Mouse (Mus musculus): ENCODE data around the gene Crabp1.

Gene Crabp1

GRCm38 (mm10) chr9:54764561-54765217 is at the start of gene Crabp1:
Crabp1 (plus strand) TSS chr9:54764748.
- no peak for DNase-seq (ENCODE audit: low read depth)

DNA sequence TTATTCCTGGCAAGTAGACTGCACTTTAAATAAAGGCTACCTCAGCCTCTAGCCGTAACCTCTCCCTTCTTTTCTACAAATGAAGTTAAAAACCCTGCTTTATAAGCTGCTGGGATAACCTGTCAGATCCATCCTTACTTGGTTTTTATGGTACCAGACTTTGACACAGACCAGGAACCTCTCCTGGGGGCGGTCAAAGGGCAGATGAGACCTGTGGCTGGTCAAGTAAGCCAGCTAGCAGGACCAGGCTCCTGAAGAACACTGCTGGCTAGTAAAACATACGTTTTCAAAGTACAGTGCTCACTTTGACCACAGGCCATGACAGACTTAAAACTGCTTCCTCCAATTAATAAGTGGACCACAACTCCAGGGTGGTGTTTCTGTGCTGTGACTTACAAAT is 48.8 kb upstream of the Crabp1 start:
- DNase-seq (ENCODE audit: low read depth): no peak

- DNase-seq (ENCODE audit: low read depth): no peak
These were observed 47.0 kb upstream of the Crabp1 start for GRCm38 (mm10) chr9:54717527-54717926.

DNA sequence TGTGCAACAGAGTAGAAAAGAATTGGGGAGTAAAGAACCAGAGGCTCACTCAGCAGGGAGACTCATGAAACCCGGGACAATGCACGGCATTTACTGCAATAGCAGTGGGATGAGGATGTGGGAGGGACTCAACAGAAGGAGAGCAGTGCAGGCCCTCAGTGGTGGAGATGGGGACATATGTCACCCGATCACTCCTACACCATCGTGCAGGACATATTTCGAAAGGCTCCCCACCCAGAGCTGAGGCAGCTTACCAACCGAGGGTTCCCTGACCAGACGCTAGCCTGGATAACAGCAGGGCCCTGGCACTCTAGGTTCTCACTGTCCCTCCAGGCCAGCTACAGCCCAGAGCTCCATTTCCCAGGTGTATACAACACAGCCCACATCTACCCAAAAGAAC is 42.4 kb upstream of the Crabp1 start:
- DNase-seq (ENCODE audit: low read depth): no peak

DNA sequence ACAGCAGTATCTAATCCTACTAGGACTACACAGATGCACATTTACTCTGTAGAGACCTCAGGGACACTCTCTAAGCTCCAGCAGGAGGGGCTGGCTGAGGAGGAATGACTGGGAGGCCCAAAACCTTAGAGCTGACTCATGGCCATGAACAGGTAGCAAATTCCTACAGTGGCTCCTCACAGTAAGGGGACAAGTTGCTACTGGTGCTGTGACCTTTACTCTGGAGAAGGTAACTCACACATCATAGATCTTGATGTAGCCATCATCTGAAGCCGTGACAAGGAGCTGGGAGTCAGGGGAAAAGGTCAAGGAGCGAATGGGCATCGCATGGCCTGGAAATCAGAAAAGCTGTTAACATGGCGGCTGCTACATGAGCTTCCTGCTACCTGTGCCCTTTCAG is 42.0 kb upstream of the Crabp1 start:
- DNase-seq (ENCODE audit: low read depth): no peak

DNA sequence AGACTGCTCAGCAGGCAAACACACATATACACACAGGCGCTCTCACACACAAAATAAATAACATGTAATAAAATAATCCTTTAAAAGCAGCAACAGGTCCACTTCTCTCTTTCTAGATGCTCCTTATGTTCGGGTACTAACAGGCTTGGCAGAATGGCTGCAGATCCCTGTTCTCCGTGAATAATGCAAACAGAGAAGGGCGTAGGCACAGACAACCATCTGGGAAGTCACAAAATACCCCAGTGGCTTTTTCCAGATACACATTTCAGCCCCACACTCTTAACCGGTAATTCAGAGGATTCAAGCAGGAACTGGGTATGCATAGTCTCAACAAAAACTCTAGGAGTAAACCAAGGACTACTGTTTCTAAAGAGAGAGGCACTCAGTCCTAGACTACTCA is 38.2 kb upstream of the Crabp1 start:
- DNase-seq (ENCODE audit: low read depth): no peak

GRCm38 (mm10) chr9:54732122-54732521 is 32.4 kb upstream of the Crabp1 start:
- DNase-seq (ENCODE audit: low read depth): peak; percentile 74

DNA sequence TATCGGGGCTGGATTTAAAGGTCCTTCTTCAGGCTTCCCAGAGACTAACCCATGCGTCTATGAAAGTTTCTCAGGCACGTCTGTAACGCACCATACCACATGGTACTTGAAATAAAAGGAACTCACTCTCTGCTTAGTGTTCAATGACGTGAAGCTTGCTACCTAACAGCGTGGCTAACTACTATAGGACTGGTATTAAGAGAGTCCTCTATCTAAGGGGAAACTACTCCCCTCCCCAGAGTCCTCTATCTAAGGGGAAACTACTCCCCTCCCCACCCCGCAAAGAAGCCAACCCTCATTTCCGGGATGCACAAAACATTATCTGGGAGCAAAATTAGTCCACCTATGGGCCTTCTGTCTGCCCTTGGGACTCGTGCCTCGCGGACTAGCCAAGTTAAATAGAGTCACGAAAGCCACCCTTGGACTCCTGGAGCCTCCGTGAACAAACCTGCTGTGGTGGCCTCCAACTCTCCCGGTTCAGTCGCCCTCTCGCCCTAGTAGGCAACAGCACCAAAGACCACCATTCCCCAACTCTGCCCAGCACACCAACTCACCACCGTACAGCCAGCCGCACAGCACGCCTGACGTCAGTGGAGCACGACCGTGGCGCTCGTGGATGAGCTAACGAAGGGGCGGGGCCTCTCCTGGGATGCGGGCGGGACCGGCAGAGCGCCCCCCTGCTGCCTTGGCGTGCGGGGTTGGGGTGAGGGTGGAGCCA is 30.5 kb upstream of the Crabp1 start, which contains the start of gene Wdr61:
Gene Wdr61, minus strand, starts transcription at position 599 of the 718 bp plus-strand sequence.
- DNase-seq (ENCODE audit: low read depth): peak; percentile 96

GRCm38 (mm10) chr9:54734639-54735252 is 29.8 kb upstream of the Crabp1 start:
- no peak for DNase-seq (ENCODE audit: low read depth)

DNA sequence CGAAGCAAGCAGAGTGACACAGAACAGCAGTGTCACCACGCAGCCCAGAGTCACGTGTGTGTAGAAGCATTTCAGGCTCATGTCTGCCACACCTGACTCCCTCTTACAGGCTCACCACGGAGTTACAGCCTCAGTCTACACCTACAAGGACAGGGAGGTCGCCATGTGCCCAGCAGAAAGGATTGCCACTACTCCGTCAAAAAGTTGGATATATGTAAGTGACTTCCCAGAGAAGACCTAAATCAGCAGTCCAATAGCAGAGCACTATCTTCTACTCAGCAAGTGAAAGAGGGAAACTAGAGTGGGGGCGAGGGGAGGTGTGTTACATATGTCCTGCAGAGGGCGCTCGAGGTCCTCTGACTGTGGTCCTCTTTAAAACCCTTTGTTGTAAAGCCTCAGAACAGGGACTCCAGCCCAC is 28.3 kb upstream of the Crabp1 start:
- peak; percentile 90 for DNase-seq (ENCODE audit: low read depth)

GRCm38 (mm10) chr9:54738376-54738775 is 26.2 kb upstream of the Crabp1 start:
- DNase-seq (ENCODE audit: low read depth): peak; percentile 64

DNA sequence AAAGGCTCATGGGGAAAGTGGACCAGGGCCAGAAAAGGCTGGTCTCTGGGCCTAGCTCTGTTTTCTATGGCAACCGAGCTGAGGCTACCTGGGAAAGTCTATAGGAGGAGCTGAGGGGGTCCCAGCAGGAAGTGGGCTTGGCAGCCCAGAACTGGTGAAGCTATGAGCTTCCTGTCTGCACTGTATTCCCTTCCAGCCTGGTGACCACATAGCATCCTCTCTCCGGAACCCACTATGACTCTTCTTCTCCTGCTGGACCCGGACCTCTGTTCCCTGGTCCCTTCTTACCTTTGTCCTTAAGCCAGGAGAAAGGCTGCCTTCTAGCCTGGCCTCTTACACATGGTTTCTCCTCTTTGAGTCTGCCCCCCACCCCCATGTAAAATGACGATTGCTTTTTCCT is 20.7 kb upstream of the Crabp1 start:
- peak; percentile 39 for DNase-seq (ENCODE audit: low read depth)

DNA sequence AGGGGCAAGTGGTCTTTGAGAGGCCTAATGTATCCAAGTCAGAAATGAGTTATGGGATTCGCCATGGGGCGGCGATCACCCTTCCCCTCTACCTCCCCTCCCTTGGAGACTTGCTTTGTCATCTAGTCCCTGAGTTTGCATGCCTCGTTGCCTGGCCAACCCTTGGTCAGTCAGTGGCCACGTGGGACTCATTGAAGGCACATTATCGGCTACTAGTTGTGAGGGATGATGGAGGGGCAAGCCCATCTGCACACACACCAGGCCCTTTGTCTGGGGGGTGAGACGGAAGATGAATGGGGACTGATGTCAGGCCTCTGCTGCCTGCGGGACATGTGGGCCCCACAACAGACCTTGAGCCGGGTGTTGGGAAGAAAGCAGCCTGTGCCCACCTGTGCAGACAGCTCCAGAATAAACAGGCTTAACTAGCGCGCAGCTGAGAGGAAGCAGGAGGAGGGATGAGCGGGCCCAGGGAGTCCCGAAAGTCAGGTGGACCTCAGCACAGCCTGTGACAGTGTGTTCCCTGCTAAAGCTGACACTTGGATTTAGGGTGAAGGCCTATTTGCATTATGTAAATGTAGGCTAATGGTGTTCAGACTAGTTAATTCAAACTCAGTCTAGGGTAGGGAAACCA is 18.7 kb upstream of the Crabp1 start:
- no peak for DNase-seq (ENCODE audit: low read depth)

- DNase-seq (ENCODE audit: low read depth): no peak
These were observed 14.2 kb upstream of the Crabp1 start for GRCm38 (mm10) chr9:54750215-54750981.

- no peak for DNase-seq (ENCODE audit: low read depth)
These were observed 12.9 kb upstream of the Crabp1 start for GRCm38 (mm10) chr9:54751684-54752083.

GRCm38 (mm10) chr9:54752201-54752943 is 12.2 kb upstream of the Crabp1 start:
- no peak for DNase-seq (ENCODE audit: low read depth)

- DNase-seq (ENCODE audit: low read depth): no peak
These were observed 11.6 kb upstream of the Crabp1 start for GRCm38 (mm10) chr9:54752944-54753295.

GRCm38 (mm10) chr9:54759592-54759991 is 5.0 kb upstream of the Crabp1 start:
- DNase-seq (ENCODE audit: low read depth): no peak

DNA sequence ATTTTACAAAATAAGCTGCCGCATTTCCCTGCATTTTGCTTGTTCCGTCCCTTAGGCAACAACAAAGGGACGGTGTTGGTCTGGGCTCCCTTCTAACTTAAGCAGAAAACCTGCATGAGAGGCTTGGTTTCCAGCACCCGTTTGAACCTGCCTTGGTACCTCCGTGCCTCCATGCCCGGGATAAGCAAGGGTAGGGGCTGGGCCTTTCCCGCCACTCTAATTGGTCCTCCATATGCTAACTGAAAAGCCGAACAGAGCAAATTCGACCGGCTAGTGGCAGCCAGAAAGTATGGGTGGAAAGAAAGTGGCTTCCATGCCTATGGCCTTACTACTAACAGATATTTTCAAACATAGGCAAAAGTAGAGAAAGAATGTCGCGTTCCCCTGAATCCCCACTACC is 457 bp upstream of the Crabp1 start:
- no peak for DNase-seq (ENCODE audit: low read depth)

DNA sequence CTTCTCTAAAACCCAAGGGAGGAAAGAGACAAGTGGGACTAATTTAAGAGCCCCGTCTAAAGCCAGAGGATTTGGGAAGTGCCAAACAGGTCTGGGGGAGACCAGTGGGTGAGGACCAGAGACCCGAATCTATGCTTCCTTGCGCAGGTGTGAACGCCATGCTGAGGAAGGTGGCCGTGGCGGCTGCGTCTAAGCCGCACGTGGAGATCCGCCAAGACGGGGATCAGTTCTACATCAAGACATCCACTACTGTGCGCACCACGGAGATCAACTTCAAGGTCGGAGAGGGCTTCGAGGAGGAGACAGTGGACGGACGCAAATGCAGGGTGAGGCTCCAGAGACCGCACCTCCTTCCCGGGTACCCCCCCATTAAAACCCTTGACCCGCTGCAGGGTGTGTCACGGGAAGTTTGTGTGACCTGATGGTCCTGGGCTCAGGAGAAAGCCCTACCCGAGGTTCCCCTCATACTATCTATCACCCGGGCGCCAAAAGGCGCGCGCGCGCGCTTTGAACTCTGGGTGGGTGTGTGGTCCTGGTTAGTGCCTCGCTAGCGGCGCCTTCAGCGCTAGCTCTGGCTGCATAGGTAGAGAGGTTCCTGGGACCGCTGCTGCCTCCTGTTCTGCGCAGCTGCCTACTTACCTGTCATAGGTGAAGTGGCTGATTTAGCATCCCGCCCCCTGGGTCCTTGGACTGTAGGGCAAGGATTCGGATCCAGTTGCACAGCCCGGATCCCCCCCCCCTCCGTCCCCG is 963 bp downstream of the Crabp1 start:
- DNase-seq (ENCODE audit: low read depth): no peak
